9 mouse cellular contexts compared by ENCODE assay signal in the genomic region with DNA sequence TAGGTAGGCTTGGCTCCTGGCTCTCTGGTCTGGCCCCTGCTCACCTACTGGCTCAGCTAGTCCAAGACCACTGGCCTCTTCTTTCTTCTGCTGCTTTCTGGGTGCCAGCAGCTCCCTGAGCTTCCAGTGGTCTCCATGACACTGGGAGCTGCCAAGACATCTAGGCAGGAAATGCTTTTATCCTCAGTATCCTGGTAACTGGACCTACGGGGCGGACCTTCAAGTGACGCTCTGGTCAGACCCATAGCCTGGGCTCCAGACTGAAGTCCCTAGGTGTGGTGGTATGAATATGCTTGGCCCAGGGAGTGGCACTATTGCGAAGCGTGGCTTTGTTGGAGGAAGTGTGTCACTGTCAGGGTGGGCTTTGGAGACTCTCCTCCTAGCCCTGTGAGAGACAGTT. TPM values are rescaled to one million over a fixed set of nuclear protein-coding genes. Genes with fewer than 3 reads are reported as not detected.
DNase-seq lines count a peak whose midpoint lies in the region; ATAC-seq and TF ChIP-seq lines count a peak whose summit lies in the region.
"Had no signal": no experiment of that assay in that cellular context is flagged by ENCODE, and none has a peak within 500 bp of the region (broad histone marks: within the 10 kb centered on the region; RNA-seq: fewer than 3 reads in every experiment).

Gene Gm867, minus strand, starts transcription at position 153 of the 400 bp plus-strand sequence.

- no peak for TF ChIP-seq POLR2A in ES-Bruce4 (IDR thresholded peaks at IDR 0.05; ENCODE audit: insufficient read depth, low read length)

- WGBS in forebrain, embryonic 10.5 days, result 86% methylated on average over 5 of the region's 5 CpGs
- WGBS in forebrain, embryonic 12.5 days, result 83% methylated on average over 5 of the region's 5 CpGs
- WGBS in liver, embryonic 12.5 days (ENCODE audit: insufficient replicate concordance), result 73% methylated on average over 5 of the region's 5 CpGs
- WGBS in forebrain, embryonic 11.5 days, result 93% methylated on average over 5 of the region's 5 CpGs

- H3K27me3 ChIP-seq in forebrain, embryonic 10.5 days (ENCODE audit: poor library complexity, severe bottlenecking), result peaks cover 60% of the 10 kb centered on the region
- peaks cover 45% of the 10 kb centered on the region for H3K27me3 ChIP-seq in forebrain, embryonic 12.5 days
- H3K27me3 ChIP-seq in ES-Bruce4 (ENCODE audit: control insufficient read depth, insufficient read depth, low read length, poor library complexity, severe bottlenecking), result no peaks in the 10 kb centered on the region
- no peaks in the 10 kb centered on the region for H3K27me3 ChIP-seq in liver, embryonic 12.5 days (replicated peaks)
- H3K27me3 ChIP-seq in forebrain, embryonic 11.5 days (ENCODE audit: control insufficient read depth, insufficient read depth, low read length), result peaks cover 19% of the 10 kb centered on the region

- ATAC-seq in forebrain, embryonic 12.5 days (ENCODE audit: low FRiP score), result no peak
- ATAC-seq in liver, embryonic 12.5 days, result no peak
- no peak for ATAC-seq in forebrain, embryonic 11.5 days (replicated peaks; ENCODE audit: low FRiP score)

- no peak for DNase-seq in forebrain, embryonic 10.5 days (ENCODE audit: extremely low spot score, low spot score)
- DNase-seq in kidney, postnatal 10 days, result peak; percentile 41
- no peak for DNase-seq in kidney, adult 8-10 months
- DNase-seq in left cerebral cortex, adult 9 months (ENCODE audit: low spot score in 2 of 2), result no peak
- DNase-seq in forebrain, embryonic 11.5 days (ENCODE audit: low spot score), result no peak
- DNase-seq: cerebellum, adult 18-20 months had no signal

- TF ChIP-seq CTCF in ES-Bruce4 (IDR thresholded peaks at IDR 0.05; ENCODE audit: low read depth, low read length), result no peak

- no peaks in the 10 kb centered on the region for H3K9me3 ChIP-seq in forebrain, embryonic 10.5 days
- H3K9me3 ChIP-seq in forebrain, embryonic 12.5 days, result no peaks in the 10 kb centered on the region
- H3K9me3 ChIP-seq in ES-Bruce4 (replicated peaks; ENCODE audit: control insufficient read depth, insufficient read depth, low read length, poor library complexity, severe bottlenecking), result no peaks in the 10 kb centered on the region
- no peaks in the 10 kb centered on the region for H3K9me3 ChIP-seq in liver, embryonic 12.5 days (replicated peaks)
- H3K9me3 ChIP-seq in forebrain, embryonic 11.5 days (ENCODE audit: control insufficient read depth, low read length), result no peaks in the 10 kb centered on the region

- 0 out of 2 replicates have a peak within 1 kb of the TSS, but pooled peaks have one; percentile 1 for H3K27ac ChIP-seq in forebrain, embryonic 10.5 days
- H3K27ac ChIP-seq in forebrain, embryonic 12.5 days, result no peak within 1 kb of the TSS
- H3K27ac ChIP-seq in ES-Bruce4 (ENCODE audit: insufficient read depth, low read length), result peak within 1 kb of the TSS; percentile 87
- H3K27ac ChIP-seq in liver, embryonic 12.5 days, result peak within 1 kb of the TSS; percentile 95
- H3K27ac ChIP-seq in forebrain, embryonic 11.5 days (ENCODE audit: low read depth, low read length), result no peak within 1 kb of the TSS

- no peak within 1 kb of the TSS for H3K9ac ChIP-seq in forebrain, embryonic 12.5 days
- peak within 1 kb of the TSS; percentile 28 for H3K9ac ChIP-seq in ES-Bruce4 (ENCODE audit: low read depth, poor library complexity, severe bottlenecking)
- peak within 1 kb of the TSS; percentile 80 for H3K9ac ChIP-seq in liver, embryonic 12.5 days
- no peak within 1 kb of the TSS for H3K9ac ChIP-seq in forebrain, embryonic 11.5 days (ENCODE audit: low read length)

- H3K36me3 ChIP-seq in forebrain, embryonic 10.5 days (replicated peaks), result no peaks in the 10 kb centered on the region
- no peaks in the 10 kb centered on the region for H3K36me3 ChIP-seq in forebrain, embryonic 12.5 days (replicated peaks)
- peaks cover 12% of the 10 kb centered on the region; the same call in 1 of the 2 replicates for H3K36me3 ChIP-seq in ES-Bruce4 (ENCODE audit: control insufficient read depth, insufficient read depth, low read length, poor library complexity, severe bottlenecking)
- H3K36me3 ChIP-seq in liver, embryonic 12.5 days, result peaks cover 15% of the 10 kb centered on the region
- H3K36me3 ChIP-seq in forebrain, embryonic 11.5 days (ENCODE audit: control insufficient read depth, insufficient read depth, low read length), result no peaks in the 10 kb centered on the region

- no peak for TF ChIP-seq EP300 in ES-Bruce4 (IDR thresholded peaks at IDR 0.05; ENCODE audit: insufficient read depth, low read depth, low read length)

- H3K4me1 ChIP-seq in forebrain, embryonic 10.5 days, result peaks cover 44% of the 10 kb centered on the region
- peaks cover 25% of the 10 kb centered on the region for H3K4me1 ChIP-seq in forebrain, embryonic 12.5 days
- peaks cover 4% of the 10 kb centered on the region for H3K4me1 ChIP-seq in ES-Bruce4 (ENCODE audit: control insufficient read depth, insufficient read depth, low read length)
- peaks cover 53% of the 10 kb centered on the region for H3K4me1 ChIP-seq in liver, embryonic 12.5 days
- H3K4me1 ChIP-seq in forebrain, embryonic 11.5 days (replicated peaks; ENCODE audit: control insufficient read depth, insufficient read depth, low read length), result no peaks in the 10 kb centered on the region; the same call in 1 of the 2 replicates

- H3K4me3 ChIP-seq in forebrain, embryonic 10.5 days, result no peak within 1 kb of the TSS
- H3K4me3 ChIP-seq in forebrain, embryonic 12.5 days (replicated peaks), result no peak within 1 kb of the TSS
- H3K4me3 ChIP-seq in ES-Bruce4 (ENCODE audit: low read depth, low read length), result peak within 1 kb of the TSS; percentile 31
- H3K4me3 ChIP-seq in liver, embryonic 12.5 days, result peak within 1 kb of the TSS; percentile 75
- H3K4me3 ChIP-seq in forebrain, embryonic 11.5 days (ENCODE audit: low read depth, low read length), result no peak within 1 kb of the TSS

- no peak within 1 kb of the TSS for H3K4me2 ChIP-seq in forebrain, embryonic 12.5 days
- H3K4me2 ChIP-seq in liver, embryonic 12.5 days, result peak within 1 kb of the TSS; percentile 94
- no peak within 1 kb of the TSS for H3K4me2 ChIP-seq in forebrain, embryonic 11.5 days (ENCODE audit: low read depth, low read length, severe bottlenecking)

RNA-seq across cellular contexts. Expression of gene Gm867, which starts in this region (rescaled TPM):
- 0.26 TPM in 1 of 2 replicates, not detected in the other for polyA plus RNA-seq in forebrain, embryonic 10.5 days (2016; fragmentation: Nextera tagmentation; extraction: Ambion mirVana)
- polyA plus RNA-seq in forebrain, embryonic 12.5 days (2016; fragmentation: Nextera tagmentation; extraction: Ambion mirVana), result 0.46 TPM in 1 of 2 replicates, not detected in the other
- polyA plus RNA-seq in ES-Bruce4 (2011; ENCODE audit: insufficient read depth, insufficient read length, low read depth, missing spikeins), result 0.66 and 0.91 TPM in 2 replicates
- 18.9 and 19.6 TPM in 2 replicates for polyA plus RNA-seq in liver, embryonic 12.5 days (2016; fragmentation: Nextera tagmentation; extraction: Ambion mirVana)
- 0.39 and 0.52 TPM in 2 replicates for polyA plus RNA-seq in forebrain, embryonic 11.5 days (2014; fragmentation: Nextera tagmentation; extraction: Ambion mirVana)

Comparison
In these comparisons a context has a peak if more than half of its experiments do, and no peak if none do; other contexts are left out.
1. RNA of gene Gm867 (polyA plus RNA-seq): 18.9 to 19.6 TPM in liver, embryonic 12.5 days; 0.66 to 0.91 TPM in ES-Bruce4, 0.46 TPM in forebrain, embryonic 12.5 days, 0.39 to 0.52 TPM in forebrain, embryonic 11.5 days and 0.26 TPM in forebrain, embryonic 10.5 days; every median in the first group is over 10 times any median in the second.
2. H3K27ac ChIP-seq: peak in forebrain, embryonic 10.5 days (single experiment), ES-Bruce4 (single experiment) and liver, embryonic 12.5 days (single experiment); none in forebrain, embryonic 12.5 days (single experiment) and forebrain, embryonic 11.5 days (single experiment).
3. H3K4me3 ChIP-seq: peak in ES-Bruce4 (single experiment) and liver, embryonic 12.5 days (single experiment); none in forebrain, embryonic 10.5 days (single experiment), forebrain, embryonic 12.5 days (single experiment) and forebrain, embryonic 11.5 days (single experiment).
4. H3K9ac ChIP-seq: peak in ES-Bruce4 (single experiment) and liver, embryonic 12.5 days (single experiment); none in forebrain, embryonic 12.5 days (single experiment) and forebrain, embryonic 11.5 days (single experiment).